Mouse (Mus musculus) intestine, postnatal 0 days (tissue): Measurements from ENCODE around the gene Bbs4. TPM values are rescaled to one million over a fixed set of nuclear protein-coding genes. Genes with fewer than 3 reads are reported as not detected.
A peak's percentile ranks its signal among the peaks of the same experiment; 100 is the strongest.

Experiments
- ATAC-seq: fragments of 200-750 bp; cut with Nextera tagmentation; 2 replicates; pipeline ENCODE4 v1.8.0; 2017; ENCODE audit warnings: mild to moderate bottlenecking, moderate TSS enrichment, moderate library complexity
- H3K27ac ChIP-seq: fragments of 300-500 bp; sonication (generic); 2 replicates; pipeline ENCODE4 v1.5.1; 2014; ENCODE audit warnings: mild to moderate bottlenecking, low read depth, low read length, moderate library complexity
- H3K27me3 ChIP-seq: fragments of 300-500 bp; sonication (generic); replicated peaks from 2 replicates; pipeline ENCODE4 v1.6.1; 2014; ENCODE audit warnings: low read length, mixed read lengths; ENCODE audit not compliant: control insufficient read depth, insufficient read depth
- H3K36me3 ChIP-seq: fragments of 300-500 bp; sonication (generic); 2 replicates; pipeline ENCODE4 v1.6.1; 2014; ENCODE audit warnings: mild to moderate bottlenecking, moderate library complexity; ENCODE audit not compliant: control insufficient read depth, insufficient read depth
- H3K4me1 ChIP-seq: fragments of 300-500 bp; sonication (generic); replicated peaks from 2 replicates; pipeline ENCODE4 v1.6.1; 2014; ENCODE audit warnings: antibody characterized with exemption, low read length, mixed read lengths; ENCODE audit not compliant: control insufficient read depth, insufficient read depth
- H3K4me2 ChIP-seq: fragments of 300-500 bp; sonication (generic); replicated peaks from 2 replicates; pipeline ENCODE4 v1.6.1; 2014; ENCODE audit warnings: low read depth, mild to moderate bottlenecking, moderate library complexity
- H3K4me3 ChIP-seq: fragments of 300-500 bp; sonication (generic); 2 replicates; pipeline ENCODE4 v1.5.1; 2014; ENCODE audit warnings: low read depth, low read length
- H3K9ac ChIP-seq: fragments of 300-500 bp; sonication (generic); 2 replicates; pipeline ENCODE4 v1.6.1; 2014; ENCODE audit warnings: mild to moderate bottlenecking, low read depth, low read length
- H3K9me3 ChIP-seq: fragments of 300-500 bp; sonication (generic); 2 replicates; pipeline ENCODE4 v1.6.1; 2016; ENCODE audit warnings: mixed run types; ENCODE audit not compliant: control insufficient read depth
- CTCF ChIP-seq: sonication (generic); IDR thresholded peaks from 2 replicates; pipeline ENCODE4 v1.5.1; 2016; ENCODE audit warnings: low read depth, mild to moderate bottlenecking, control low read depth, antibody characterized with exemption, moderate library complexity
- WGBS: fragments of 180-500 bp; shearing (Covaris S2); extraction: QIAGEN DNeasy Blood & Tissue Kit; methylation state at CpG from one replicate; pipeline ENCODE4 v1.1.7; 2014; 5-methylcytosine and 5-hydroxymethylcytosine counted together
- polyA plus RNA-seq: library from polyadenylated mRNA; unstranded; fragments of >200 nt; fragmentation: Nextera tagmentation; extraction: Ambion mirVana; gene quantifications from 2 replicates; pipeline ENCODE4 v1.2.1, GENCODE M21; 2015

Gene Bbs4
- polyA plus RNA-seq, 1 experiment from 2014 or later, result 4.5 TPM

- Histone ChIP-seq H3K36me3 (no peaks in the 10 kb centered on the region), H3K27ac (no peak overlapping the region), H3K4me2 (no peak overlapping the region), H3K9me3 (no peaks in the 10 kb centered on the region), H3K9ac (no peak overlapping the region), H3K27me3 (no peaks in the 10 kb centered on the region), H3K4me1 (no peaks in the 10 kb centered on the region), H3K4me3 (no peak overlapping the region)
- 89% methylated on average over 3 of the region's 3 CpGs for WGBS
- no peak for TF ChIP-seq CTCF
- no peak for ATAC-seq
Measured at GRCm38 (mm10) chr9:59288685-59289410, 64.5 kb downstream of the Bbs4 start.

DNA sequence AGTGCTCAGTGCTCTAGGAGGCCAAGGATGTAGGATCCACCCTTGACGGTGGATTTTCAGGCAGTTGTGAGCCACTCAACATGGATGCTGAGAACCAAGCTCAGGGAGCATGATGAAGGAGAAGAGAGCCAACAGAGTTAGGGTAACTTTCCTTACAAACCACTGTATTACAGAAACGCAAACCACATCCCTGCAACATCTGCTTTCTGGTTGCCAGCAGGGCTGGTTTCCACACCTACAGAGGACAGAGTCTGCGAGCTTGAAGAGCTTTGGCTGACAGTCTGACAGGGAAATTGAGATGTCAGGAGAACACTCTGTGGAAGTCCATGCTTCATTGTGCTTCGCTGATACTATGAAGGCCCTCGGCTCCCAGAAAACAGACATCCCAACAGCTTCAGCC lies 65.2 kb downstream of the Bbs4 start:
- Histone ChIP-seq H3K9me3 (no peaks in the 10 kb centered on the region), H3K4me3 (no peak overlapping the region), H3K27ac (no peak overlapping the region), H3K9ac (no peak overlapping the region), H3K4me2 (no peak overlapping the region), H3K27me3 (no peaks in the 10 kb centered on the region), H3K36me3 (no peaks in the 10 kb centered on the region), H3K4me1 (no peaks in the 10 kb centered on the region)
- 86% methylated on average over 5 of the region's 5 CpGs for WGBS
- no peak for TF ChIP-seq CTCF
- ATAC-seq, result no peak

DNA sequence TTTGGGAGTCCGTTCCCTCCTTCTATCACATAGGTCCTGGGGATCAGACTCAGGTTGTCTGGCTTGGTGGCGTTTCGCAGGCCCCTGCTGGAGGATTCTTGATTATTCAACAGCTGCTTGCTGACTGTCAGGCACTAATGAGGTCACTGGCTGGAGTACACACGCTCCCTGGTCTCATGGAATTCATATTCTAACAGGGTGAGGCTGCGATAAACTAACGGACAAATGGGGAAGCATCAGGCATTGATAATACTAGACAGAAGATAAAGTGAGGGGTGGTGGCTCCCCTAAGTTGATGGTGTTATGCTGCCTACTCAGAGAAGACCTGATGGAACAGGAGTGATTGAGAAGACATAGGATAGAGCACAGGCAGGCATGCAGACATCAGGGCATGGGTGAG lies 67.7 kb downstream of the Bbs4 start:
- H3K4me3 ChIP-seq, result no peak overlapping the region
- WGBS, result 66% methylated on average over 6 of the region's 6 CpGs
- no peak for TF ChIP-seq CTCF

GRCm38 (mm10) chr9:59282683-59282986 lies 70.7 kb downstream of the Bbs4 start:
- Histone ChIP-seq H3K4me2 (peak overlapping the region; percentile 25; the same call in 1 of the 2 replicates), H3K9ac (no peak overlapping the region), H3K9me3 (no peaks in the 10 kb centered on the region), H3K4me1 (0 out of 2 replicates have a peak, but pooled peaks cover 3% of the 10 kb centered on the region), H3K4me3 (no peak overlapping the region), H3K36me3 (no peaks in the 10 kb centered on the region), H3K27me3 (no peaks in the 10 kb centered on the region), H3K27ac (no peak overlapping the region)
- no peak for ATAC-seq
- 43% methylated on average over 7 of the region's 7 CpGs for WGBS
- no peak for TF ChIP-seq CTCF

More for the DNA sequence above, 67.7 kb downstream of the Bbs4 start:
- ATAC-seq, result no peak
- Histone ChIP-seq H3K4me2 (no peak overlapping the region), H3K4me1 (no peaks in the 10 kb centered on the region), H3K9me3 (no peaks in the 10 kb centered on the region), H3K27me3 (no peaks in the 10 kb centered on the region), H3K36me3 (no peaks in the 10 kb centered on the region), H3K27ac (no peak overlapping the region), H3K9ac (no peak overlapping the region)

DNA sequence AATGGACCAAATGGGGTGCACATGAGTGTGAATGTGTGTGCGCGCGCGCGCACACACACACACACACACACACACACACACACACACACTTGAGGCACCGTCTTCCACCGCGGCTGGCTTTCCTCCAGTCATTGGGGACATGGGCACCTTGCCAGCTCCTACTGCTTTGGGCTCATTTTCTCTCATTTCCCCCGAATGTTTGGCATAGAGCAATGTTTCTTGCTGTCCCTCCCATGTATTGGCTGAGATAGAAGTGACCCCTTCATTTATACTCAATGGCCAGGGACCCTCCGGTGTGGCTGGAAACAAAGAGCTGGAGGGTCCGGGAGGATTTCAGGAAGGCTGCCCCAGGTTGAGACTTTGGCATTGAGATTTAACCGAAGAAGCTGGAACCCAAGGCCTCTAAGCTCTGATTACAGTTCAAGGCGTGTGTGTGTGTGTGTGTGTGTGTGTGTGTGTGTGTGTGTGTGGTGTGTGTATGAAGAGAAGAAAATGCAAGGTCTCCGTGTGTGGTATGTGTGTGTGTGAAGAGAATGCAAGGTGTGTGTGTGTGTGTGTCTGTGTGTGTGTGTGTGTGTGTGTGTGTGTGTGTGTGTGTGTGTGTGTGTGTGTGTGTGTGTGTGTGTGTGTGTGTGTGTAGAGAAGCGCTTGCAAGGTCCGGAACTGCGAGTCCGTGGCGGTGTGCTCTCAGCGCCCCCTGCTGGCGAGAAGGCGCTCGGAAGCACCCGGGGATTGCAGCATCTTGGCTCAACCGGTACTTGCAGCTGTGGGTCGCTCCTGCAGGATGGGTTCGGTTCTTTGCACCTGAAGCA lies 71.2 kb downstream of the Bbs4 start:
- H3K9me3 ChIP-seq, result no peaks in the 10 kb centered on the region
- WGBS, result 41% methylated on average over 25 of the region's 27 CpGs
- 0 out of 2 replicates have a peak, but pooled peaks cover 3% of the 10 kb centered on the region for H3K4me1 ChIP-seq
- H3K4me2 ChIP-seq, result peak overlapping the region; percentile 25; the same call in 1 of the 2 replicates
- H3K27ac ChIP-seq, result no peak overlapping the region
- H3K36me3 ChIP-seq, result no peaks in the 10 kb centered on the region
- no peaks in the 10 kb centered on the region for H3K27me3 ChIP-seq
- peak; percentile 31 for ATAC-seq
- peak; percentile 93 for TF ChIP-seq CTCF
- H3K9ac ChIP-seq, result no peak overlapping the region
- H3K4me3 ChIP-seq, result no peak overlapping the region

GRCm38 (mm10) chr9:59280888-59281287 lies 72.4 kb downstream of the Bbs4 start:
- Histone ChIP-seq H3K36me3 (no peaks in the 10 kb centered on the region), H3K27ac (no peak overlapping the region), H3K27me3 (no peaks in the 10 kb centered on the region), H3K4me3 (no peak overlapping the region), H3K4me2 (no peak overlapping the region), H3K4me1 (0 out of 2 replicates have a peak, but pooled peaks cover 3% of the 10 kb centered on the region), H3K9ac (no peak overlapping the region), H3K9me3 (no peaks in the 10 kb centered on the region)
- 90% methylated on average over 5 of the region's 5 CpGs for WGBS
- no peak for ATAC-seq
- no peak for TF ChIP-seq CTCF
